Mouse (Mus musculus) midbrain, embryonic 15.5 days (tissue): ENCODE results near the gene Gm3402. TPM values are rescaled to one million over a fixed set of nuclear protein-coding genes. Genes with fewer than 3 reads are reported as not detected.
"Not testable (repeated sequence)": the region's sequence is repeated elsewhere in the genome, so short reads cannot be mapped to it uniquely, and the experiment has no call there.

Experiments used
- ATAC-seq: fragments of 200-750 bp; cut with Nextera tagmentation; replicated peaks from 2 replicates; pipeline ENCODE4 v1.8.0; 2017; ENCODE audit warnings: moderate TSS enrichment
- H3K27ac ChIP-seq: fragments of 300-500 bp; sonication (generic); 2 replicates; pipeline ENCODE4 v1.5.1; 2015; ENCODE audit warnings: mild to moderate bottlenecking, inconsistent platforms
- H3K27me3 ChIP-seq: fragments of 300-500 bp; sonication (generic); replicated peaks from 2 replicates; pipeline ENCODE4 v1.6.1; 2015; ENCODE audit warnings: inconsistent platforms
- H3K36me3 ChIP-seq: fragments of 300-500 bp; sonication (generic); replicated peaks from 2 replicates; pipeline ENCODE4 v1.6.1; 2015; ENCODE audit warnings: inconsistent platforms
- H3K4me1 ChIP-seq: fragments of 300-500 bp; sonication (generic); 2 replicates; pipeline ENCODE4 v1.6.1; 2015; ENCODE audit warnings: inconsistent platforms
- H3K4me2 ChIP-seq: fragments of 300-500 bp; sonication (generic); 2 replicates; pipeline ENCODE4 v1.6.1; 2015; ENCODE audit warnings: inconsistent platforms, mild to moderate bottlenecking, moderate library complexity
- H3K4me3 ChIP-seq: fragments of 300-500 bp; sonication (generic); 2 replicates; pipeline ENCODE4 v1.5.1; 2015; ENCODE audit warnings: mild to moderate bottlenecking, inconsistent platforms
- H3K9ac ChIP-seq: fragments of 300-500 bp; sonication (generic); 2 replicates; pipeline ENCODE4 v1.6.1; 2015; ENCODE audit warnings: mild to moderate bottlenecking, inconsistent platforms
- H3K9me3 ChIP-seq: fragments of 300-500 bp; sonication (generic); 2 replicates; pipeline ENCODE4 v1.6.1; 2016; ENCODE audit warnings: inconsistent platforms
- WGBS: fragments of 180-500 bp; shearing (Covaris S2); methylation state at CpG from one replicate; pipeline ENCODE4 v1.1.7; 2015; ENCODE audit warnings: mixed read lengths; 5-methylcytosine and 5-hydroxymethylcytosine counted together
- polyA plus RNA-seq: library from polyadenylated mRNA; unstranded; fragments of >200 nt; fragmentation: Nextera tagmentation; extraction: Ambion mirVana; gene quantifications from 2 replicates; pipeline ENCODE4 v1.2.1, GENCODE M21; 2015

Gm3402 gene
- not detected in 2 replicates for polyA plus RNA-seq

DNA sequence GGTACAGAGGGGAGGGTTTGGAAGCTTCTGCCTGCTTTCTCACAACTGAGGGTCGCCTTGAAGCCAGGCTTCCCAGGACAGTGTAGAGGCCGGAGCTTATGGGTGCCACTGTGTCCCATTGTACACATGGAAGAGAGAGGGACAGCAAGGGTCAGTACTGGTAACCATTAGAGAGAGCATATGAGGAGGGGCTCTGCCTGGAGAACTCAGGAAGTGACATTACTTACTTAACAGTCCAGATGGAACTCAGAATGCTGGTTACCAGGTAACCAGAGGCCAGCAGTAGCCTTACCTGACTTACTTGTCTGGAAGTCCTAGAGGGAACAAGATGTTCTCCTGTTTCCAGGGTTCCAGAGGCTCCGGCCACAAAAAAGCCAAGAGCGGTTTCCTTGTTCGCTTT, at the start of gene Gm3402:
TSS of gene Gm3402 (plus strand) at position 301 of the 400 bp plus-strand sequence.
- ATAC-seq = not testable (repeated sequence)

DNA sequence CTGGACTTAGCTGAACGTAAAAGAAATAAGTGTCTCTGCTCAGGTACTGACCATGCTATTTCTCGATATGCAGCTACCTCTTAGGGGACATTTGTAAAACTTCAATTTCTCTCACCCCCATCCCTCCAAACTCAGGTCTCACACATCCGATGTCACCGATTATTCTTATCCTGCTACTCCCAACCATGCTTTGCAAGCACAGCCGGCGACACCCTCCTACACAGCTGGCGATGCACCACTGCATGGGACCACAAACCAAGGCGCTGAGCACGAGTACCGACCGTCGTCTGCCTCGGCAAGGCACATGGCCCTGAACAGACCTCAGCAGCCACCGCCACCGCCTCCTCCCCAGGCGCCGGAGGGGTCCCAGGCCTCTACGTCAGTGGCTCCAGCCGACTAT, 47.3 kb upstream of the Gm3402 start:
- H3K27ac ChIP-seq = no peak overlapping the region
- H3K27me3 ChIP-seq = no peaks in the 10 kb centered on the region
- WGBS = 94% methylated on average over 19 of the region's 19 CpGs
- no peak overlapping the region for H3K4me3 ChIP-seq
- no peak for ATAC-seq
- no peaks in the 10 kb centered on the region for H3K4me1 ChIP-seq
- peaks cover 11% of the 10 kb centered on the region; the same call in 1 of the 2 replicates for H3K36me3 ChIP-seq
- H3K9ac ChIP-seq = no peak overlapping the region
- H3K4me2 ChIP-seq = no peak overlapping the region
- no peaks in the 10 kb centered on the region for H3K9me3 ChIP-seq

More for the DNA sequence above, at the start of gene Gm3402:
- H3K9me3 ChIP-seq, H3K9ac ChIP-seq, H3K4me1 ChIP-seq, H3K27ac ChIP-seq, H3K4me2 ChIP-seq, H3K36me3 ChIP-seq, H3K27me3 ChIP-seq, H3K4me3 ChIP-seq: not testable (repeated sequence)
- WGBS = 80% methylated on average over 1 of the region's 5 CpGs

DNA sequence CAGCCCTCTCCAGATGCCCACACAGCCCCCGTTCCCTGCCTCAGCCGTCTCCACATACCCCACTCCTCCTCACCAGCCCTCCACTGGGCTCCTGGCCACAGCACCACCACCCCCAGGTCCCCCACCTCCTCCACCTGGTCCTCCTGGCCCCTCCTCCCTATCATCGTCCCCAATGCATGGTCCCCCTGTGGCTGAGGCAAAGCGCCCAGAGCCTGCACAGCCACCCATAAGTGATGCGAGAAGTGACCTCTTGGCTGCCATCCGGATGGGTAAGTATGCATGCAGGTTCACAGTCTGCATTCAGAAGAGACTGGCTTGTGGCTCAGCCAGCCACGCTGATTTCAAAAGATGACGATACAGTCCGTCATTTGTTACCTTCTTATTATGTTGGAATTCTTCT, 45.6 kb upstream of the Gm3402 start:
- ATAC-seq = no peak
- 86% methylated on average over 9 of the region's 9 CpGs for WGBS
- H3K36me3 ChIP-seq = peaks cover 11% of the 10 kb centered on the region; the same call in 1 of the 2 replicates

DNA sequence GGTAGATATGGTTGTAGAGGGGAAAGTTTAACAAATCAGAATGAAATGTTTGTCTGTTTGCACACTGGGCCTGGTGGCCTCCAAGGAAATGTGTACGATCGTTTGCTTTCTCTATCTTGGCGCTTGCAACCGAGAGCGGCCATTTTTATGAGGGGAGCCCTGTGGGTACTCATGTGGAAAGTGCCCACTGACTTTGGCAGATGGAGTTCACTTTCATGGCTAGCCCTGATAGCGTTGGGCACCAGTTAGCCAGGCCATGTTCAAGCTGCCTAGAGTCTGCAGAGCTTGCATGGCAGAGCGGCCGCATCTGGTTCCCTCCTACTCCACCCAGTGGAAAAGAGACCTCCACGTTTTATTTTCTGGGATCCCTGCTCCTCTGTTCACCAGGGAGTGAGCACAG, 43.1 kb upstream of the Gm3402 start:
- Histone ChIP-seq H3K36me3 (peaks cover 11% of the 10 kb centered on the region; the same call in 1 of the 2 replicates), H3K9ac (no peak overlapping the region), H3K27me3 (no peaks in the 10 kb centered on the region), H3K4me3 (no peak overlapping the region), H3K9me3 (no peaks in the 10 kb centered on the region), H3K4me2 (no peak overlapping the region), H3K27ac (no peak overlapping the region), H3K4me1 (no peaks in the 10 kb centered on the region)
- 90% methylated on average over 9 of the region's 9 CpGs for WGBS
- no peak for ATAC-seq

More for the DNA sequence above, 45.6 kb upstream of the Gm3402 start:
- no peak overlapping the region for H3K4me3 ChIP-seq
- no peak overlapping the region for H3K4me2 ChIP-seq
- H3K9ac ChIP-seq = no peak overlapping the region
- no peaks in the 10 kb centered on the region for H3K9me3 ChIP-seq
- H3K27me3 ChIP-seq = no peaks in the 10 kb centered on the region
- H3K27ac ChIP-seq = no peak overlapping the region
- no peaks in the 10 kb centered on the region for H3K4me1 ChIP-seq

DNA sequence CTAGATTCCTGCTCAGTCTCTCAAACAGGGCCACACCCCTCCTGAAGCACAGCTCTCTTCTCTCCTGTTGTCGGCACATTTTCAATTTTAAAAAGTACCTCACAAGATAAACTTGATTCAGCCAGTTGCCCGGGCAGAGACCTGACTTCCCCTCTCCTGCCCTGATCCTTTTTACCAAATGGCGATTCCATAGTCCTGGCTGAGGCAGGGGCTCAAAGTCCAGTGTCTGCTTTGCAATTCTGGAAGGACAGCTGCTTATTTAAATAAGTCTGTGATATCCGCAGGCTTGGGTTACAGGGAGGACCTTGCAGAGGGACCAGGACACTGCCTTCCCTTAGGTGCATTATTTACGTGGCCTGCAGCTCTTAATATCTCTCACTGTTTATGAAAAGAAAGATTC, 42.6 kb upstream of the Gm3402 start:
- peaks cover 9% of the 10 kb centered on the region; the same call in 1 of the 2 replicates for H3K36me3 ChIP-seq
- H3K4me1 ChIP-seq = no peaks in the 10 kb centered on the region
- H3K27ac ChIP-seq = no peak overlapping the region
- no peak overlapping the region for H3K9ac ChIP-seq
- H3K27me3 ChIP-seq = no peaks in the 10 kb centered on the region
- 91% methylated on average over 5 of the region's 5 CpGs for WGBS
- H3K4me3 ChIP-seq = no peak overlapping the region
- no peaks in the 10 kb centered on the region for H3K9me3 ChIP-seq
- no peak for ATAC-seq
- no peak overlapping the region for H3K4me2 ChIP-seq

DNA sequence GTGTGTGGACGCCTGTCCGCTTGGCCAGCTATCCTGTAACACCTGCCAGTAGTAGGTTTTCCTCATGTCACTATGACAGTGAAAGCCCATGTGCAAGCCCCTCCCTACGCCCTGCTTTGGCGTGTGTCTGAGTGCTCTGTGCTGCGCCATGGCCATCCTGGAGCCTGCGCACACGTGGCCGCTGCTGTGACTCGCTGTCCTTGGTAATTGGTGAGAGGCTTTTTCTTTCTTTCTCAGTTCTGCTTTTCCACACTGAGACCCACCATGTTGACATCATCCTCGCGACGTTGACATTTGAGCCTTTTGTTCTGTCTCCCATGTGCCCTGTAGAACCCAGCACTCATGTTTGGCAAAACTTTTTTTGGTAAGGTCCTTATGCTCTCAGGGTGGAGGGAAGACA, 42.1 kb upstream of the Gm3402 start:
- no peak for ATAC-seq
- no peak overlapping the region for H3K4me2 ChIP-seq
- WGBS = 96% methylated on average over 12 of the region's 12 CpGs

DNA sequence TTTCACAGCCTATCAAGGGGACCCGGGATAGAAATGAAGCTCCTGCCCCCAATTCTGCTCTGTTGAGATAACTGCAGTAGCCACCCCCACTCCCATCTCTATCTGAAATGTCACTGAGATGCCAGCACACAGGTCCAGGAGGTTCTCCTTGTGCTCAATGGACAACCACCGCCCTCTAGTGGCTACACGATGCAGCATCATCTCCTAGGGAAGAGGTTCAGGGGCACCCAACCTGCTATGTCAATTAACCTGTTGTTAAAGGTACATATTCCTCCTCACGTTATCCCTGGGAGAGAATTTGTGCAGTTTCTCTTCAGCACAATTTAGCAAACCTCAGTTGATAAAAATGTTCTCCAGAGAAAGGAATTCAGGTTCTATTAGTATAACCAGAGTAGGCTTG, 34.4 kb upstream of the Gm3402 start:
- not testable (repeated sequence) for H3K4me2 ChIP-seq, H3K36me3 ChIP-seq, H3K9me3 ChIP-seq, ATAC-seq, H3K27ac ChIP-seq, H3K4me1 ChIP-seq, H3K9ac ChIP-seq, H3K4me3 ChIP-seq, H3K27me3 ChIP-seq
- 10% methylated on average over 4 of the region's 4 CpGs for WGBS

More for the DNA sequence above, 42.1 kb upstream of the Gm3402 start:
- Histone ChIP-seq H3K36me3 (peaks cover 6% of the 10 kb centered on the region; the same call in 1 of the 2 replicates), H3K4me1 (no peaks in the 10 kb centered on the region), H3K27me3 (no peaks in the 10 kb centered on the region), H3K9me3 (no peaks in the 10 kb centered on the region), H3K4me3 (no peak overlapping the region), H3K9ac (no peak overlapping the region), H3K27ac (no peak overlapping the region)

DNA sequence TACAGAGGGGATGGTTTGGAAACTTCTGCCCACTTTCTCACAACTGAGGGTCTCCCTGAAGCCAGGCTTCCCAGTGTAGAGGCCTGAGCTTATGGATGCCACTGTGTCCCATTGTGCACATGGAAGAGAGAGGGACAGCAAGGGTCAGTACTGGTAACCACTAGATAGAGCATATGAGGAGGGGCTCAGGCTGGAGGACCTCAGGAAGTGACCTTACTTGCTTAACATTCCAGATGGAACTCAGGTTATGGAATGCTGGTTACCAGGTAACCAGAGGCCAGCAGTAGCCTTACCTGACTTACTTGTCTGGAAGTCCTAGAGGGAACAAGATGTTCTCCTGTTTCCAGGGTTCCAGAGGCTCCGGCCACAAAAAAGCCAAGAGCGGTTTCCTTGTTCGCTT, 32.3 kb upstream of the Gm3402 start, which contains the start of gene Gm6408:
TSS of gene Gm6408 (plus strand) at position 301 of the 400 bp plus-strand sequence.
- not testable (repeated sequence) for H3K9ac ChIP-seq, H3K9me3 ChIP-seq, H3K4me2 ChIP-seq, H3K4me1 ChIP-seq, ATAC-seq, H3K27me3 ChIP-seq, H3K4me3 ChIP-seq, H3K27ac ChIP-seq, H3K36me3 ChIP-seq
- WGBS = 100% methylated on average over 3 of the region's 3 CpGs

DNA sequence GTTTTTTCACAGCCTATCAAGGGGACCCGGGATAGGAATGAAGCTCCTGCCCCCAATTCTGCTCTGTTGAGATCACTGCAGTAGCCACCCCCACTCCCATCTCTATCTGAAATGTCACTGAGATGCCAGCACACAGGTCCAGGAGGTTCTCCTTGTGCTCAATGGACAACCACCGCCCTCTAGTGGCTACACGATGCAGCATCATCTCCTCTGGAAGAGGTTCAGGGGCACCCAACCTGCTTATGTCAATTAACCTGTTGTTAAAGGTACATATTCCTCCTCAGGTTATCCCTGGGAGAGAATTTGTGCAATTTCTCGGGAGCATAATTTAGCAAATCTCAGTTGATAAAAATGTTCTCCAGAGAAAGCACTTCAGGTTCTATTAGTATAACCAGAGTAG, 25.0 kb upstream of the Gm3402 start:
- ATAC-seq, H3K27me3 ChIP-seq, H3K9me3 ChIP-seq, H3K9ac ChIP-seq, H3K27ac ChIP-seq, H3K36me3 ChIP-seq, H3K4me3 ChIP-seq, H3K4me1 ChIP-seq, H3K4me2 ChIP-seq: not testable (repeated sequence)
- 15% methylated on average over 3 of the region's 4 CpGs for WGBS

DNA sequence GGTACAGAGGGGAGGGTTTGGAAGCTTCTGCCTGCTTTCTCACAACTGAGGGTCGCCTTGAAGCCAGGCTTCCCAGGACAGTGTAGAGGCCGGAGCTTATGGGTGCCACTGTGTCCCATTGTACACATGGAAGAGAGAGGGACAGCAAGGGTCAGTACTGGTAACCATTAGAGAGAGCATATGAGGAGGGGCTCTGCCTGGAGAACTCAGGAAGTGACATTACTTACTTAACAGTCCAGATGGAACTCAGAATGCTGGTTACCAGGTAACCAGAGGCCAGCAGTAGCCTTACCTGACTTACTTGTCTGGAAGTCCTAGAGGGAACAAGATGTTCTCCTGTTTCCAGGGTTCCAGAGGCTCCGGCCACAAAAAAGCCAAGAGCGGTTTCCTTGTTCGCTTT, 22.9 kb upstream of the Gm3402 start, which contains the start of gene Gm6370:
TSS of gene Gm6370 (plus strand) at position 301 of the 400 bp plus-strand sequence.
- not testable (repeated sequence) for ATAC-seq, H3K9me3 ChIP-seq, H3K4me3 ChIP-seq, H3K4me2 ChIP-seq, H3K27me3 ChIP-seq, H3K4me1 ChIP-seq, H3K27ac ChIP-seq, H3K36me3 ChIP-seq, H3K9ac ChIP-seq
- no CpG with 5 or more reads among the region's 5 CpGs for WGBS

DNA sequence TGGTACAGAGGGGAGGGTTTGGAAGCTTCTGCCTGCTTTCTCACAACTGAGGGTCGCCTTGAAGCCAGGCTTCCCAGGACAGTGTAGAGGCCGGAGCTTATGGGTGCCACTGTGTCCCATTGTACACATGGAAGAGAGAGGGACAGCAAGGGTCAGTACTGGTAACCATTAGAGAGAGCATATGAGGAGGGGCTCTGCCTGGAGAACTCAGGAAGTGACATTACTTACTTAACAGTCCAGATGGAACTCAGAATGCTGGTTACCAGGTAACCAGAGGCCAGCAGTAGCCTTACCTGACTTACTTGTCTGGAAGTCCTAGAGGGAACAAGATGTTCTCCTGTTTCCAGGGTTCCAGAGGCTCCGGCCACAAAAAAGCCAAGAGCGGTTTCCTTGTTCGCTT, 11.8 kb upstream of the Gm3402 start, which contains the start of gene 4930449I24Rik:
TSS of gene 4930449I24Rik (plus strand) at position 301 of the 400 bp plus-strand sequence.
- not testable (repeated sequence) for ATAC-seq, H3K27me3 ChIP-seq, H3K4me2 ChIP-seq, H3K4me1 ChIP-seq, H3K9ac ChIP-seq, H3K4me3 ChIP-seq, H3K9me3 ChIP-seq, H3K27ac ChIP-seq, H3K36me3 ChIP-seq
- no CpG with 5 or more reads among the region's 5 CpGs for WGBS

DNA sequence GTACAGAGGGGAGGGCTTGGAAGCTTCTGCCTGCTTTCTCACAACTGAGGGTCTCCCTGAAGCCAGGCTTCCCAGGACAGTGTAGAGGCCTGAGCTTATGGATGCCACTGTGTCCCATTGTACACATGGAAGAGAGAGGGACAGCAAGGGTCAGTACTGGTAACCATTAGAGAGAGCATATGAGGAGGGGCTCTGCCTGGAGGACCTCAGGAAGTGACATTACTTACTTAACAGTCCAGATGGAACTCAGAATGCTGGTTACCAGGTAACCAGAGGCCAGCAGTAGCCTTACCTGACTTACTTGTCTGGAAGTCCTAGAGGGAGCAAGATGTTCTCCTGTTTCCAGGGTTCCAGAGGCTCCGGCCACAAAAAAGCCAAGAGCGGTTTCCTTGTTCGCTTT, 11.6 kb downstream of the Gm3402 start, which contains the start of gene Gm3404:
TSS of gene Gm3404 (plus strand) at position 301 of the 400 bp plus-strand sequence.
- not testable (repeated sequence) for H3K36me3 ChIP-seq, H3K9ac ChIP-seq, ATAC-seq, H3K9me3 ChIP-seq, H3K4me1 ChIP-seq, H3K4me3 ChIP-seq, H3K27ac ChIP-seq, H3K27me3 ChIP-seq, H3K4me2 ChIP-seq
- WGBS = 97% methylated on average over 3 of the region's 3 CpGs

DNA sequence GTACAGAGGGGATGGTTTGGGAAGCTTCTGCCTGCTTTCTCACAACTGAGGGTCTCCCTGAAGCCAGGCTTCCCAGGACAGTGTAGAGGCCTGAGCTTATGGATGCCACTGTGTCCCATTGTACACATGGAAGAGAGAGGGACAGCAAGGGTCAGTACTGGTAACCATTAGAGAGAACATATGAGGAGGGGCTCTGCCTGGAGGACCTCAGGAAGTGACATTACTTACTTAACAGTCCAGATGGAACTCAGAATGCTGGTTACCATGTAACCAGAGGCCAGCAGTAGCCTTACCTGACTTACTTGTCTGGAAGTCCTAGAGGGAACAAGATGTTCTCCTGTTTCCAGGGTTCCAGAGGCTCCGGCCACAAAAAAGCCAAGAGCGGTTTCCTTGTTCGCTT, 23.4 kb downstream of the Gm3402 start, which contains the start of gene Gm3409:
TSS of gene Gm3409 (plus strand) at position 301 of the 400 bp plus-strand sequence.
- H3K9ac ChIP-seq, H3K36me3 ChIP-seq, H3K27ac ChIP-seq, H3K9me3 ChIP-seq, H3K4me2 ChIP-seq, H3K4me3 ChIP-seq, H3K4me1 ChIP-seq, ATAC-seq, H3K27me3 ChIP-seq: not testable (repeated sequence)
- WGBS = 100% methylated on average over 1 of the region's 3 CpGs
